9 mouse cellular contexts compared by ENCODE assay signal in the genomic region with DNA sequence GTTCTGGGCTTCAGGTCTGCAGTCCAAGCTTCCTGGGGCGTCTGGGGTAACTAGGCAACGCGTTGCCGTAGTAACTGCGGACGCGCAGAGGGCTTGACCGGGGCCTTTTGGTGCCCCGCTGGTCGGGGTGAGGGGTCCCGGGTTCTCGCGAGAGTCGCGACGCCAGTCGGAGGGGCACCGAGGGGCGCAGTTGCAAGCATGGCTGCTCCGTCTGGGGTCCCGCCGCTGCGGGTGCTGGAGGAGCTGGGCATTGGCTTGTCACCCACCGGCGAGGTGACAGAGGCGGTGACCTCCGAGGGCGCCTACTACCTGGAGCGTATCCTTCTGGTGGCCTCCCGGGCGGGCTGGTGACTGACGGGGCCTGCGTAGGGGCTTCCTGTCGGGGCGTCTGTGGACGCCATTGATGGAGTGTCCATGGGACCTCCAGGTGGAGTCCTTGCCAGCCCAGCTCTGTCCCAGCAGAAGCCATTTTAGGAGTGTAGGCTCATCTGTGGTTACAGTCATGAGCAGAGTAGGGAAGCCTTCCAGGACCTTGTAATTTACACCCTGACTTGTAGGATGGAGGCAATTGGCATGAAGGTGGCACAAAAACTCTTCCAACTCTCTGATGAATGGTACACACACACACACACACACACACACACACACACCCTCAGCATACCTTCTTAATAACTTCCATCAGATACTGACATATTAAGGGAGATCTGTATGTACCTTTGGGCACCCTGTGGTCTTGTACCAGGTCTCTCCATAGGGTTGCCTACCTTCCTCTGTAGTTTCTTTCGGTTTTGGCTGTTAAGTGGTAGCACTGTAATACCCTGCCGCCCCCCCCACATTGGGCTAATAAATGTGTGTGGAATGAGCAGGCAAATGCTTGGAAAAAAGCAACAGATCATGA. TPM values are rescaled to one million over a fixed set of nuclear protein-coding genes. Genes with fewer than 3 reads are reported as not detected.
A peak's percentile ranks its signal among the peaks of the same experiment; 100 is the strongest.
DNase-seq lines count a peak whose midpoint lies in the region; ATAC-seq and TF ChIP-seq lines count a peak whose summit lies in the region.
"Had no signal": no experiment of that assay in that cellular context is flagged by ENCODE, and none has a peak within 500 bp of the region (broad histone marks: within the 10 kb centered on the region; RNA-seq: fewer than 3 reads in every experiment).

Gene Spag16, plus strand, starts transcription at position 165 of the 898 bp plus-strand sequence.

- H3K4me3 ChIP-seq in gastrocnemius, adult 2 months: peak within 1 kb of the TSS; percentile 62
- H3K4me3 ChIP-seq in forebrain, embryonic 11.5 days (ENCODE audit: low read depth, low read length): peak within 1 kb of the TSS; percentile 50
- H3K4me3 ChIP-seq in intestine, embryonic 16.5 days (ENCODE audit: low read length): peak within 1 kb of the TSS; percentile 40
- peak within 1 kb of the TSS; percentile 48 for H3K4me3 ChIP-seq in liver, embryonic 12.5 days
- H3K4me3 ChIP-seq in olfactory bulb, adult 2 months (ENCODE audit: insufficient read depth, low read depth, low read length): peak within 1 kb of the TSS; percentile 40

- H3K9ac ChIP-seq in forebrain, embryonic 11.5 days (ENCODE audit: low read length): peak within 1 kb of the TSS; percentile 53
- H3K9ac ChIP-seq in intestine, embryonic 16.5 days (ENCODE audit: low read depth, low read length): peak within 1 kb of the TSS; percentile 7; the same call in 1 of the 2 replicates
- H3K9ac ChIP-seq in liver, embryonic 12.5 days: peak within 1 kb of the TSS; percentile 17; the same call in 1 of the 2 replicates

- H3K36me3 ChIP-seq in forebrain, embryonic 11.5 days (ENCODE audit: control insufficient read depth, insufficient read depth, low read length): no peaks in the 10 kb centered on the region
- no peaks in the 10 kb centered on the region for H3K36me3 ChIP-seq in intestine, embryonic 16.5 days (ENCODE audit: control insufficient read depth, insufficient read depth, low read length)
- H3K36me3 ChIP-seq in liver, embryonic 12.5 days: no peaks in the 10 kb centered on the region

- TF ChIP-seq CTCF in gastrocnemius, adult 2 months (IDR thresholded peaks at IDR 0.05): no peak
- TF ChIP-seq CTCF in olfactory bulb, adult 2 months (IDR thresholded peaks at IDR 0.05; ENCODE audit: insufficient read depth, low read depth, low read length): no peak

- intact Hi-C loops in gastrocnemius, adult 2 months (cut with DNase I): no loop called here
- intact Hi-C loops in gastrocnemius, postnatal 36 days (cut with DNase I): no loop called here

- peak; percentile 16 for DNase-seq in gastrocnemius, adult 2 months
- no peak for DNase-seq in gastrocnemius, postnatal 36 days
- peak; percentile 27 for DNase-seq in adrenal gland, adult 2 months
- DNase-seq in forebrain, embryonic 11.5 days (ENCODE audit: low spot score): peak; percentile 88
- DNase-seq in spleen, adult 12 weeks (ENCODE audit: low spot score): no peak

- no peak within 1 kb of the TSS for H3K27ac ChIP-seq in gastrocnemius, adult 2 months
- no peak within 1 kb of the TSS for H3K27ac ChIP-seq in forebrain, embryonic 11.5 days (ENCODE audit: low read depth, low read length)
- H3K27ac ChIP-seq in intestine, embryonic 16.5 days (ENCODE audit: low read length): no peak within 1 kb of the TSS
- H3K27ac ChIP-seq in liver, embryonic 12.5 days: no peak within 1 kb of the TSS
- H3K27ac ChIP-seq in olfactory bulb, adult 2 months (ENCODE audit: insufficient read depth, low read depth, low read length): no peak within 1 kb of the TSS

- H3K27me3 ChIP-seq in forebrain, embryonic 11.5 days (ENCODE audit: control insufficient read depth, insufficient read depth, low read length): no peaks in the 10 kb centered on the region
- no peaks in the 10 kb centered on the region for H3K27me3 ChIP-seq in intestine, embryonic 16.5 days (replicated peaks; ENCODE audit: control insufficient read depth, insufficient read depth, low read length)
- 0 out of 2 replicates have a peak, but pooled peaks cover 4% of the 10 kb centered on the region for H3K27me3 ChIP-seq in liver, embryonic 12.5 days (replicated peaks)
- H3K27me3 ChIP-seq: CH12.LX had no signal

- 6% methylated on average over 38 of the region's 38 CpGs for WGBS in forebrain, embryonic 11.5 days
- 9% methylated on average over 38 of the region's 38 CpGs for WGBS in intestine, embryonic 16.5 days
- WGBS in liver, embryonic 12.5 days (ENCODE audit: insufficient replicate concordance): 7% methylated on average over 38 of the region's 38 CpGs
- WGBS in olfactory bulb, adult 2 months: 9% methylated on average over 38 of the region's 38 CpGs

- peak within 1 kb of the TSS; percentile 70 for H3K4me2 ChIP-seq in forebrain, embryonic 11.5 days (ENCODE audit: low read depth, low read length, severe bottlenecking)
- H3K4me2 ChIP-seq in intestine, embryonic 16.5 days (ENCODE audit: low read depth, low read length): peak within 1 kb of the TSS; percentile 57
- H3K4me2 ChIP-seq in liver, embryonic 12.5 days: peak within 1 kb of the TSS; percentile 71

- H3K4me1 ChIP-seq in forebrain, embryonic 11.5 days (replicated peaks; ENCODE audit: control insufficient read depth, insufficient read depth, low read length): no peaks in the 10 kb centered on the region
- H3K4me1 ChIP-seq in intestine, embryonic 16.5 days (ENCODE audit: control insufficient read depth, insufficient read depth, low read length): no peaks in the 10 kb centered on the region; the same call in 1 of the 2 replicates
- 0 out of 2 replicates have a peak, but pooled peaks cover 8% of the 10 kb centered on the region for H3K4me1 ChIP-seq in liver, embryonic 12.5 days
- H3K4me1 ChIP-seq in olfactory bulb, adult 2 months (ENCODE audit: control insufficient read depth, insufficient read depth, low read length): peaks cover 5% of the 10 kb centered on the region; the same call in 1 of the 2 replicates

- peak; percentile 97 for ATAC-seq in forebrain, embryonic 11.5 days (replicated peaks; ENCODE audit: low FRiP score)
- ATAC-seq in intestine, embryonic 16.5 days: peak; percentile 83
- peak; percentile 46 for ATAC-seq in liver, embryonic 12.5 days

- no peak for TF ChIP-seq POLR2A in olfactory bulb, adult 2 months (IDR thresholded peaks at IDR 0.05; ENCODE audit: insufficient read depth, low read depth, low read length)

- H3K9me3 ChIP-seq in forebrain, embryonic 11.5 days (ENCODE audit: control insufficient read depth, low read length): no peaks in the 10 kb centered on the region
- no peaks in the 10 kb centered on the region for H3K9me3 ChIP-seq in intestine, embryonic 16.5 days (ENCODE audit: control insufficient read depth, low read length)
- H3K9me3 ChIP-seq in liver, embryonic 12.5 days (replicated peaks): no peaks in the 10 kb centered on the region

RNA-seq across cellular contexts. Expression of gene Spag16, which starts in this region (rescaled TPM):
- not detected for total RNA-seq in gastrocnemius, adult 2 months (2021)
- not detected for total RNA-seq in gastrocnemius, postnatal 36 days (2021)
- not detected for total RNA-seq in adrenal gland, adult 2 months (2021)
- not detected in 2 replicates for polyA plus RNA-seq in adrenal gland, adult 2 months (2012; rRNA removed)
- polyA plus RNA-seq in forebrain, embryonic 11.5 days (2014; fragmentation: Nextera tagmentation; extraction: Ambion mirVana): 1.1 and 2.1 TPM in 2 replicates
- polyA plus RNA-seq in intestine, embryonic 16.5 days (2015; fragmentation: Nextera tagmentation; extraction: Ambion mirVana): 0.09 and 0.13 TPM in 2 replicates
- polyA plus RNA-seq in liver, embryonic 12.5 days (2016; fragmentation: Nextera tagmentation; extraction: Ambion mirVana): 0.06 and 0.08 TPM in 2 replicates
- not detected in 2 replicates for polyA plus RNA-seq in olfactory bulb, adult 2 months (2012; ENCODE audit: insufficient read depth, insufficient read length, low replicate concordance, missing spikeins)
- total RNA-seq: CH12.LX had no signal

Comparison
In these comparisons a context has a peak if more than half of its experiments do, and no peak if none do; other contexts are left out.
1. Peak in DNase-seq and H3K4me3 ChIP-seq in gastrocnemius, adult 2 months; RNA of the gene not detected or under 1 TPM.
2. Peak in DNase-seq in adrenal gland, adult 2 months; RNA of the gene not detected or under 1 TPM.
3. Peak in ATAC-seq, H3K4me3 ChIP-seq, H3K9ac ChIP-seq and H3K4me2 ChIP-seq in intestine, embryonic 16.5 days; RNA of the gene not detected or under 1 TPM.
4. Peak in ATAC-seq, H3K4me3 ChIP-seq, H3K9ac ChIP-seq and H3K4me2 ChIP-seq in liver, embryonic 12.5 days; RNA of the gene not detected or under 1 TPM.
5. ATAC-seq: peak in every context shown above with its lines; median percentile 97 in forebrain, embryonic 11.5 days; 83 in intestine, embryonic 16.5 days; 46 in liver, embryonic 12.5 days.